Mouse (Mus musculus): ENCODE results near the gene Nox4. TPM values are rescaled to one million over a fixed set of nuclear protein-coding genes. Genes with fewer than 3 reads are reported as not detected.

Gene Nox4
- polyA plus RNA-seq, 1 experiment from 2014 or later, result 6.0 TPM

Other genes with a start within 250 kb of the Nox4 start
- gene Vmn2r79, start 250.0 kb upstream of the Nox4 start, polyA plus RNA-seq (2015; fragmentation: Nextera tagmentation; extraction: Ambion mirVana), result not detected in 2 replicates
- gene Tyr, start 247.4 kb downstream of the Nox4 start, polyA plus RNA-seq (2015; fragmentation: Nextera tagmentation; extraction: Ambion mirVana), result 0.04 TPM in 1 of 2 replicates, not detected in the other